Mouse (Mus musculus): ENCODE results near the gene Gm19426. TPM values are rescaled to one million over a fixed set of nuclear protein-coding genes. Genes with fewer than 3 reads are reported as not detected.

Gene Gm19426
- total and polyA plus RNA-seq, 3 experiments, result not detected

- TF ChIP-seq CHD2 (IDR thresholded peaks at IDR 0.05; ENCODE audit: low read length) (peak; percentile 13; the same call in 1 of the 2 replicates), IRF4 (IDR thresholded peaks at IDR 0.05; ENCODE audit: low read depth, low read length) (peak; percentile 14; the same call in 1 of the 2 replicates), MEF2A (IDR thresholded peaks at IDR 0.05; ENCODE audit: borderline replicate concordance, low read depth, low read length) (peak; percentile 34), ZMIZ1 (IDR thresholded peaks at IDR 0.05; ENCODE audit: low read depth, low read length) (no peak), KAT2A (IDR thresholded peaks at IDR 0.05; ENCODE audit: insufficient replicate concordance, low read length) (peak; percentile 20; the same call in 1 of the 2 replicates)
Measured at GRCm38 (mm10) chr2:84715562-84716361, 27.7 kb downstream of the Gm19426 start (continued).

- dilution Hi-C loops (cut with MboI; ENCODE audit: extremely low pct_ligation_motif_present, extremely low pct_unique_long_range_greater_than_20kb, low sequenced_read_pairs) (no loop called here), in situ Hi-C loops (cut with MboI; ENCODE audit: low pct_ligation_motif_present, low pct_unique_long_range_greater_than_20kb, low sequenced_read_pairs) (no loop called here)
- DNase-seq (ENCODE audit: extremely low read depth), result peak; percentile 95
- Histone ChIP-seq H3K27ac (ENCODE audit: insufficient read depth, low read depth) (peak within 1 kb of the TSS; percentile 99), H3K79me2 (replicated peaks; ENCODE audit: control insufficient read depth, extremely low read depth, insufficient read depth, poor library complexity, severe bottlenecking) (peaks cover 32% of the 10 kb centered on the region), H3K4me2 (ENCODE audit: insufficient read depth, low read depth, poor library complexity, severe bottlenecking) (peak within 1 kb of the TSS; percentile 85), H3K27me3 (replicated peaks) (no peaks in the 10 kb centered on the region), H3K4me1 (ENCODE audit: control insufficient read depth in 1 of 2, insufficient read depth in 2 of 2) (peaks cover 0 to 22% of the 10 kb centered on the region in 2 experiments; a peak in 3 of 4 replicates), H3K9me3 (replicated peaks; ENCODE audit: low read length) (no peaks in the 10 kb centered on the region), H3K9ac (ENCODE audit: insufficient read depth, low read depth) (peak within 1 kb of the TSS; percentile 98), H3K4me3 (replicated peaks in 1 of 3; ENCODE audit: low read depth in 2 of 3, low read length in 2 of 3, poor library complexity in 1 of 3) (peak within 1 kb of the TSS; percentile 77 to 95 (median 90)), H3K36me3 (replicated peaks in 1 of 2; ENCODE audit: control insufficient read depth in 1 of 2, insufficient read depth in 1 of 2, low read length in 1 of 2) (peaks cover 9 to 16% of the 10 kb centered on the region in 2 experiments)
- TF ChIP-seq POLR2AphosphoS2 (IDR thresholded peaks at IDR 0.05; ENCODE audit: low read depth, low read length), result peak; percentile 66; the same call in 1 of the 2 replicates
- no peak for TF ChIP-seq ETS1 (conservative IDR thresholded peaks at IDR 0.05; ENCODE audit: low read depth, low read length)
- no peak for TF ChIP-seq ZKSCAN1 (IDR thresholded peaks at IDR 0.05; ENCODE audit: borderline replicate concordance, low read depth, low read length)
- TF ChIP-seq JUND (conservative IDR thresholded peaks at IDR 0.05; ENCODE audit: low read depth, low read length), result no peak
- peak; percentile 62 for TF ChIP-seq NRF1 (IDR thresholded peaks at IDR 0.05; ENCODE audit: low read depth, low read length)
- no peak for TF ChIP-seq ZC3H11A (IDR thresholded peaks at IDR 0.05; ENCODE audit: low read depth, low read length)
- TF ChIP-seq BHLHE40 (IDR thresholded peaks at IDR 0.05; ENCODE audit: low read depth, low read length), result peak; percentile 73
- TF ChIP-seq MAX (IDR thresholded peaks at IDR 0.05; ENCODE audit: low read length), result no peak; the same call in 1 of the 2 replicates
- 0 out of 2 replicates have a peak, but pooled peaks have one; percentile 8 for TF ChIP-seq E2F4 (IDR thresholded peaks at IDR 0.05; ENCODE audit: insufficient replicate concordance, low read depth, low read length)
- peak; percentile 73; the same call in 1 of the 2 replicates for TF ChIP-seq SIN3A (IDR thresholded peaks at IDR 0.05; ENCODE audit: low read length)
- no peak for TF ChIP-seq SMC3 (IDR thresholded peaks at IDR 0.05; ENCODE audit: low read depth, low read length)
- no peak for TF ChIP-seq GABPA (IDR thresholded peaks at IDR 0.05; ENCODE audit: insufficient replicate concordance, low read depth, low read length)
- no peak for TF ChIP-seq JUN (IDR thresholded peaks at IDR 0.05; ENCODE audit: insufficient read depth, low read depth, low read length)
- no peak for TF ChIP-seq RAD21 (IDR thresholded peaks at IDR 0.05; ENCODE audit: low read depth, low read length)
- TF ChIP-seq POLR2A (IDR thresholded peaks at IDR 0.05; ENCODE audit: low read depth, low read length), result peak; percentile 92
- TF ChIP-seq ELF1 (IDR thresholded peaks at IDR 0.05; ENCODE audit: low read depth, low read length), result peak; percentile 75
- no peak for TF ChIP-seq PAX5 (IDR thresholded peaks at IDR 0.05; ENCODE audit: low read length)
- TF ChIP-seq RCOR1 (conservative IDR thresholded peaks at IDR 0.05; ENCODE audit: low read depth, low read length), result peak; percentile 33; the same call in 1 of the 2 replicates
- TF ChIP-seq USF1 (IDR thresholded peaks at IDR 0.05; ENCODE audit: low read depth, low read length), result no peak
- peak; percentile 20 for TF ChIP-seq ZMIZ1 (IDR thresholded peaks at IDR 0.05; ENCODE audit: low read depth, low read length)
- TF ChIP-seq CHD1 (IDR thresholded peaks at IDR 0.05; ENCODE audit: low read depth, low read length), result no peak
- TF ChIP-seq UBTF (IDR thresholded peaks at IDR 0.05; ENCODE audit: low read depth, low read length), result no peak
- TF ChIP-seq TCF12 (IDR thresholded peaks at IDR 0.05; ENCODE audit: low read depth, low read length), result peak; percentile 10; the same call in 1 of the 2 replicates
- TF ChIP-seq EP300 (IDR thresholded peaks at IDR 0.05; ENCODE audit: low read length), result no peak
- TF ChIP-seq IRF4 (IDR thresholded peaks at IDR 0.05; ENCODE audit: low read depth, low read length), result peak; percentile 14; the same call in 1 of the 2 replicates
- TF ChIP-seq KAT2A (IDR thresholded peaks at IDR 0.05; ENCODE audit: insufficient replicate concordance, low read length), result no peak
- TF ChIP-seq NELFE (IDR thresholded peaks at IDR 0.05; ENCODE audit: low read depth, low read length), result peak; percentile 93
- no peak for TF ChIP-seq USF2 (conservative IDR thresholded peaks at IDR 0.05; ENCODE audit: low read depth, low read length)
- no peak for TF ChIP-seq ZNF384 (IDR thresholded peaks at IDR 0.05; ENCODE audit: low read depth, low read length)
- TF ChIP-seq TBP (conservative IDR thresholded peaks at IDR 0.05; ENCODE audit: low read depth, low read length), result no peak
- TF ChIP-seq MEF2A (IDR thresholded peaks at IDR 0.05; ENCODE audit: borderline replicate concordance, low read depth, low read length), result peak; percentile 9; the same call in 1 of the 2 replicates
- TF ChIP-seq MAFK (IDR thresholded peaks at IDR 0.05; ENCODE audit: insufficient replicate concordance, low read length), result no peak
Measured at GRCm38 (mm10) chr2:84714811-84715561, 28.5 kb downstream of the Gm19426 start, which contains the start of gene Zdhhc5. Zdhhc5 (minus strand) TSS chr2:84715180.
